Mouse (Mus musculus) macrophage (primary cell): ENCODE measurements around the gene Nacc1. TPM values are rescaled to one million over a fixed set of nuclear protein-coding genes. Genes with fewer than 3 reads are reported as not detected.

Experiments used
- polyA plus RNA-seq: library from polyadenylated mRNA; stranded (reverse); fragments of 250-400 nt; gene quantifications from 3 replicates; pipeline ENCODE4 v1.2.4, GENCODE M21; 2018; ENCODE audit warnings: inconsistent platforms

Gene Nacc1
- polyA plus RNA-seq, 1 experiment from 2014 or later: 49.6 TPM

Other genes with a start within 250 kb of the Nacc1 start
- 13.1 to 24.0 TPM (median 23.6 TPM) in 3 replicates for gene Ier2, start 25.0 kb downstream of the Nacc1 start, polyA plus RNA-seq
- gene Trmt1, start 1.6 kb downstream of the Nacc1 start, polyA plus RNA-seq: 24.6 to 51.1 TPM (median 43.5 TPM) in 3 replicates
- gene Lyl1, start 13.6 kb upstream of the Nacc1 start, polyA plus RNA-seq: 38.2 to 65.7 TPM (median 48.7 TPM) in 3 replicates
- gene G430095P16Rik, start 35.1 kb upstream of the Nacc1 start, polyA plus RNA-seq: not detected in 3 replicates
- 3.6 to 6.9 TPM (median 4.3 TPM) in 3 replicates for gene Nfix, start 112.5 kb upstream of the Nacc1 start, polyA plus RNA-seq
- 1.2 to 3.3 TPM (median 2.9 TPM) in 3 replicates for gene Dand5, start 135.0 kb upstream of the Nacc1 start, polyA plus RNA-seq
- 5.8 to 13.9 TPM (median 8.6 TPM) in 3 replicates for gene Gadd45gip1, start 143.7 kb upstream of the Nacc1 start, polyA plus RNA-seq
- gene Rad23a, start 152.8 kb upstream of the Nacc1 start, polyA plus RNA-seq: 49.2 to 87.2 TPM (median 79.3 TPM) in 3 replicates
- gene Calr, start 159.1 kb upstream of the Nacc1 start, polyA plus RNA-seq: 836 to 3,382 TPM (median 1,154 TPM) in 3 replicates
- gene Farsa, start 169.1 kb upstream of the Nacc1 start, polyA plus RNA-seq: 24.5 to 43.1 TPM (median 29.5 TPM) in 3 replicates
- gene Syce2, start 184.2 kb upstream of the Nacc1 start, polyA plus RNA-seq: 7.0 to 30.9 TPM (median 18.1 TPM) in 3 replicates
- 11.1 to 13.7 TPM (median 12.0 TPM) in 3 replicates for gene Gcdh, start 206.1 kb upstream of the Nacc1 start, polyA plus RNA-seq
- gene Klf1, start 214.1 kb upstream of the Nacc1 start, polyA plus RNA-seq: 0.09 TPM in 1 of 3 replicates, not detected in the others
- 160 to 211 TPM (median 178 TPM) in 3 replicates for gene Dnase2a, start 220.7 kb upstream of the Nacc1 start, polyA plus RNA-seq
- gene Mast1, start 249.5 kb upstream of the Nacc1 start, polyA plus RNA-seq: 0.04 to 0.06 TPM in 2 of 3 replicates, not detected in the other